Mouse (Mus musculus): ENCODE measurements at regions not wholly inside any gene's neighbourhood (a gene's known extent, or its start where the extent isn't known, plus 50 kb on each side); places are given as distances from the start of the nearest gene placed in this dataset.

DNA sequence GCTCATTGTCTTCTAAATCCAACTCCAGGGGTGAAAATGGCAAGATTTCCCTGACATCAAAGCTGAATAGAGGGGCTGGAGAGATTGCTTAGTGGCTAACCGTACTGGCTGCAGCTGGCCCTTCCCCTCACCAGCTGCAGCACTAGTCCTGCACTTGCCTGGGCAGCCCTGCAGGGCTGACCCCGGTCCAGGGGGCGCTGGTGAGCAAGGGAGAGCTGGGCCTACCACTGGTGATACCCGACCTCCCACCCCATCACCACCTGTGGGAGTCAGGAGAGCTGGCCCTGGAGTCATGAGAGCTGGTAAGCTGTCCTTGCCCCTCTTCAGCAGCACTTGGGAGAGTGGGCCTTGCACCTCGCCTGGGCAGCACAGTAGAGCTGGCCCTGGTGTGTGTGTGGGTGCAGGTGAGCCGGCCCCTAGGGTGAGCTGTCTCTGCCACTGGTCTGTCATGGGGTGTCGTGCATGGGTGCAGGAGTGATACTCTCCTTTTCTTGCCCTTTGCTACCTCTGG lies 1141.0 kb upstream of the Gulo start:
- TF ChIP-seq CTCF (IDR thresholded peaks at IDR 0.05; ENCODE audit: borderline replicate concordance, extremely low read depth, insufficient read depth, insufficient read length) (0 out of 2 replicates have a peak, but pooled peaks have one; percentile 18), POLR2A (IDR thresholded peaks at IDR 0.05; ENCODE audit: borderline replicate concordance, extremely low read depth, insufficient read depth, insufficient read length, poor library complexity, severe bottlenecking) (no peak)

Data from brain, embryonic 14.5 days (tissue).